Mouse (Mus musculus) cortical plate, adult 2 months (tissue): Measurements from ENCODE around the gene Hnrnpab.

ENCODE experiments used
- CTCF ChIP-seq: fragments of 200-500 bp; IDR thresholded peaks from 2 replicates; pipeline ENCODE4 v1.5.1; 2011; ENCODE audit warnings: mild to moderate bottlenecking, control low read depth, low read length; ENCODE audit not compliant: insufficient read depth; ENCODE audit errors: extremely low read depth
- POLR2A ChIP-seq: fragments of 200-500 bp; IDR thresholded peaks from 2 replicates; pipeline ENCODE4 v1.6.1; 2011; ENCODE audit warnings: mild to moderate bottlenecking, low read length, control low read depth; ENCODE audit not compliant: insufficient read depth; ENCODE audit errors: extremely low read depth

DNA sequence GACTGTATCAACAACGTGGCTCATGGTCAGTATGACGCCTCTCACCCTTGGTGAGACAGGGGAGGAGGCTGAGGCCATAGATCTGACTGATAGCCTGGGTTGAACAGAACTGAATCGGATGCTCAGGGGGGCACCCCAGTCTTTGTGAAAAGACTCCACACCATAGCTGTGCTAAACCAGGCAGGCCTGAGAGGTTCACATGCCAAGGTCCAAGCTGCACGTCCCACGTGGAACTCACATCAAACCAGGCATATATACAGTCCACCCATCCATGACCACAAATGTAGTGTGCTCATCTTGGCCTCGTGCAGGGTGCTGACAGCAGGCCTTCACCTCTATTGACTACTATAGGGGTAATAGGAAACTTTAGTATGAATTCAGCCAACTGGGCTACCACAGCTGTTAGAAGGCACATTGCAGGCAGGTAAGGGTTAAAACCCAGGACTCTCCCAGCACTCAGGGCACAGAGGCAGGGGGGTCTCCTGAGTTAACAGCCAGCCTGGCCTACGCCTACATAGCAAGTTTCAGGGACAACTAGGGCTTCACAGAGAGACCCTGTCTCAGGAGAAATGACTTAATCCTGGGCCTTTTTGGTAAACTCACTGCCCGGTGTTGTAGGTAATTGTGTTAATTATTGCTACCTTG, 20.9 kb downstream of the Hnrnpab start:
- TF ChIP-seq POLR2A (no peak), CTCF (no peak)
